Mouse (Mus musculus): ENCODE measurements around the gene Nr2c2.

DNA sequence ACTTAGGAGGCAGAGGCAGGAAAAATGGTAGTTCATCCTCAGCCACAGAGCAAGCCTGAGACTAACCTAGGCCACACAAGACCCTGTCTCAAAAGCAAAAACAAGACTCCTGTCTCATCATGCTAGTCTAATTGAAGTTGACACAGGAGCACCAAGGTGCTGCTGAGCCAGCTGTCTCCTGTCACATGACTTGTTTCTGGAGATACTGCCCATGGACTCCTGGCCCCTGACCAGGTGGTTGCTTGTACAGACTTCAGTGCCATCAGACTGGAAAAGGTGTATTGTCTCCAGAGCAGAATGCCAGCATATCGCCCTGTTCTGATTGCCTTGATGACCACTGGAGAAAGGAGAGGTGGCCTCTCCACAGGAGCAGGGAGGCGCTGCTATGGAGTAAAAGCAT lies 10.5 kb upstream of the Nr2c2 start:
- TF ChIP-seq CTCF (IDR thresholded peaks at IDR 0.05; ENCODE audit: insufficient read depth, low read depth, low read length) (no peak), POLR2A (IDR thresholded peaks at IDR 0.05; ENCODE audit: insufficient read depth, low read depth, low read length) (no peak)

All from olfactory bulb, adult 2 months (tissue).